Mouse (Mus musculus): ENCODE data around the gene Krt20.

DNA sequence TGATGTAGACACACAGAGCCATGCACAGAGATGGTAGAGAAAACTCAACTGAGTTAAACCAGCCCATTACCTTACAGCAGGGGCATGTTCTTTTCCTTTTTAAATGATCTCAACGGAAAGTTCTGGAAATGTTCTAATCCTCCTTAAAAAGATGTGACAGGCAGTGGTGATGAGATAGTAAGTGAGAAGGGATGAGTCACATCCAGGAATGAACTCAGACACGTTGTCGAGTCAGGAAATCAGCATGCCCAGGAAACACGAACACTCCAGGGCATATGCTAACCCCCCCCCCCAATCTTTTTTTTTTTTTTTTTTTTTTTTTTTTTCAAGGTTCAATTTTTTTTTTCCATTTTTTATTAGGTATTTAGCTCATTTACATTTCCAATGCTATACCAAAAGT is 34.5 kb upstream of the Krt20 start:
- TF ChIP-seq CTCF (conservative IDR thresholded peaks at IDR 0.05; ENCODE audit: low read length) (no peak), NANOG (IDR thresholded peaks at IDR 0.05; ENCODE audit: borderline replicate concordance, low read length) (no peak)

Measured in E14TG2a.4 (cell line).